In genomic region chr11:71672171-71673050, GRCm38 (mm10) we compare ENCODE assay signal across 10 mouse cellular contexts.
DNase-seq lines count a peak whose midpoint lies in the region.
"Had no signal": no experiment of that assay in that cellular context is flagged by ENCODE, and none has a peak within 500 bp of the region (broad histone marks: within the 10 kb centered on the region; RNA-seq: fewer than 3 reads in every experiment).

No protein-coding gene starts in this region.

- DNase-seq in lung, postnatal 36 days = peak; percentile 30
- no peak for DNase-seq in lung, postnatal 14 days
- DNase-seq in adrenal gland, postnatal 14 days = peak; percentile 51
- peak; percentile 47 for DNase-seq in cerebellum, adult 11 months
- peak; percentile 30 for DNase-seq in embryo, embryonic 11 days
- DNase-seq in layer of hippocampus, postnatal 36 days = no peak
- DNase-seq in c-Kit-positive CD71-positive TER-119-positive erythroid progenitor cells, embryonic 14.5 days (ENCODE audit: low spot score) = no peak
- no peak for DNase-seq in frontal cortex, postnatal 14 days (ENCODE audit: low spot score in 2 of 2)
- DNase-seq: kidney, postnatal 14 days; lung, postnatal 4 days had no signal

Comparison
In these comparisons a context has a peak if more than half of its experiments do, and no peak if none do; other contexts are left out.
1. DNase-seq: peak in lung, postnatal 36 days (single experiment), adrenal gland, postnatal 14 days (single experiment), cerebellum, adult 11 months (single experiment) and embryo, embryonic 11 days (single experiment); none in lung, postnatal 14 days (single experiment), layer of hippocampus, postnatal 36 days (0 of 2), c-Kit-positive CD71-positive TER-119-positive erythroid progenitor cells, embryonic 14.5 days (single experiment) and frontal cortex, postnatal 14 days (0 of 2).